Mouse (Mus musculus) stomach, embryonic 16.5 days (tissue): ENCODE measurements around the gene Gm21119. TPM values are rescaled to one million over a fixed set of nuclear protein-coding genes. Genes with fewer than 3 reads are reported as not detected.
A peak's percentile ranks its signal among the peaks of the same experiment; 100 is the strongest.
"Not testable (repeated sequence)": the region's sequence is repeated elsewhere in the genome, so short reads cannot be mapped to it uniquely, and the experiment has no call there.

Experiments
- ATAC-seq: fragments of 200-750 bp; cut with Nextera tagmentation; 2 replicates; pipeline ENCODE4 v1.8.0; 2017; ENCODE audit warnings: moderate number of reproducible peaks, moderate TSS enrichment; ENCODE audit not compliant: insufficient read depth, low FRiP score
- H3K27ac ChIP-seq: fragments of 300-500 bp; sonication (generic); 2 replicates; pipeline ENCODE4 v1.5.1; 2014; ENCODE audit warnings: low read length
- H3K27me3 ChIP-seq: fragments of 300-500 bp; sonication (generic); 2 replicates; pipeline ENCODE4 v1.6.1; 2014; ENCODE audit warnings: low read length, control low read depth, mixed read lengths; ENCODE audit not compliant: control insufficient read depth, insufficient read depth
- H3K36me3 ChIP-seq: fragments of 300-500 bp; sonication (generic); 2 replicates; pipeline ENCODE4 v1.6.1; 2014; ENCODE audit warnings: low read length; ENCODE audit not compliant: control insufficient read depth, insufficient read depth
- H3K4me1 ChIP-seq: fragments of 300-500 bp; sonication (generic); 2 replicates; pipeline ENCODE4 v1.6.1; 2014; ENCODE audit warnings: low read length, control low read depth, mixed read lengths; ENCODE audit not compliant: control insufficient read depth, insufficient read depth
- H3K4me2 ChIP-seq: fragments of 300-500 bp; sonication (generic); 2 replicates; pipeline ENCODE4 v1.6.1; 2014; ENCODE audit warnings: low read depth, low read length, mixed read lengths
- H3K4me3 ChIP-seq: fragments of 300-500 bp; sonication (generic); replicated peaks from 2 replicates; pipeline ENCODE4 v1.5.1; 2014; ENCODE audit warnings: mild to moderate bottlenecking, low read length
- H3K9ac ChIP-seq: fragments of 300-500 bp; sonication (generic); 2 replicates; pipeline ENCODE4 v1.6.1; 2014; ENCODE audit warnings: low read length
- H3K9me3 ChIP-seq: fragments of 300-500 bp; sonication (generic); replicated peaks from 2 replicates; pipeline ENCODE4 v1.6.1; 2016; ENCODE audit warnings: low read length, control low read depth; ENCODE audit not compliant: control insufficient read depth
- WGBS: fragments of 180-500 bp; shearing (Covaris S2); extraction: QIAGEN DNeasy Blood & Tissue Kit; methylation state at CpG from one replicate; pipeline ENCODE4 v1.1.7; 2014; 5-methylcytosine and 5-hydroxymethylcytosine counted together
- polyA plus RNA-seq: library from polyadenylated mRNA; unstranded; fragments of >200 nt; fragmentation: Nextera tagmentation; extraction: Ambion mirVana; gene quantifications from 2 replicates; pipeline ENCODE4 v1.2.1, GENCODE M21; 2015

Gene Gm21119
- not detected in 2 replicates for polyA plus RNA-seq

DNA sequence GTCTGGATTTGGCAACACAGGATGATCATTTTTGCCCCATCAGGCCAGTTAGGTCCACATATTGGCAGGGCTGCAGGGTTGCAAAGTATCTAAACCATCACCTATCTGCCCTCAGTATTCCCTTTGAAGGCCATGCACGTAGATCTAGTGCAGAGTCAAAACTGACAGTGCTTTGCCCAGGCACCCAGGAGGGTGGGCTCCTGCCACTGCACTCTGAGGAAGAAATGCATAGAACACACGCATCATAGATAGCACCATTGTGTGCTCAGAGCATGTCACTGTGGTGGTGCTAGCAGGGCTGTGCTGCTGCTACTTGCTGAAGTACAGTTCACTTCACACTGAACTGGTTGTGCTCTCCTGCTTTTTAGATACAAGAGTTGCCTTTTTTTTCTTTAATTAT lies at the start of gene Gm21119:
Gene Gm21119 (plus strand): TSS at position 301 of the 400 bp plus-strand sequence.
- H3K9me3 ChIP-seq, H3K27ac ChIP-seq, H3K4me2 ChIP-seq, H3K4me3 ChIP-seq, ATAC-seq, H3K36me3 ChIP-seq, H3K4me1 ChIP-seq, H3K27me3 ChIP-seq, H3K9ac ChIP-seq: not testable (repeated sequence)
- WGBS, result no CpG with 5 or more reads among the region's 2 CpGs

DNA sequence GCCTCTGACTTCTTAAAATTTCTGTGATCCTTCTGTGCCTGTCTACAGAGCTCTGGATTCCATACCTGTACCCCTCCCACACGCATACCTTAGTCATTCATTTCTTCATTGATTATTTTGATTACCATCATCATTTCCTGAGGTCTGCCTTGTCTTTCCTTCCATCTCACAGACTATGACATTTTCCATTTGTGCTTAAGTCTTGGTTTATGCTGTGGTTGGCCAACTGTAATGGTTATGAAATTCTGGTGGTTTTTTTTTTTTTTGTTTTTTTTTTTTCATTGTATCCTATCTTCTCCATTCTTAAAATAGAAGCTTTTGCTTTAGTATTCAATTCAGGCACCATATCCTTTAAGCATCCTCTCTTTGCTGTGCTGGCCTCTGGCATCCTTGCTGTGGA lies 48.0 kb upstream of the Gm21119 start:
- H3K36me3 ChIP-seq, H3K27me3 ChIP-seq, H3K9ac ChIP-seq, H3K27ac ChIP-seq, H3K4me2 ChIP-seq, ATAC-seq, H3K9me3 ChIP-seq, H3K4me1 ChIP-seq, H3K4me3 ChIP-seq: not testable (repeated sequence)
- no CpG with 5 or more reads among the region's 1 CpGs for WGBS

DNA sequence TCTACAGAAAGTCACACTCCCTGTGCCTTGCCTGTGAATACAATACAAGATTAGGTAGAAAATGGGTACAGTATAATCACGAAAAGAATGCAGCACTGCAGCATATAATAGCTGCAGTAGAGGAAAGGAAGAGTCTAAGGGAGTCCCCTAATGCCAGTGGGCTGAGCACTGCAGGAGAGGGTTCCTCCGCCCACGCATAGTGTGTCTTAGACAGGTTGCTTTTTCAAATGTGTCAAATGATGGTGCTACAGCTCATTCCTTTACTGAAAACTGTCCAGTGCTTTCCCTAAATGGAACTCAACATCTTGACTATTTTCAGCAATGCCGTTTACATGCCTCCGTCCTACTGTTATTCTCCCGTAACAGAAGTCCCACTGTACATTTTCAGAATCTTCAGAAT lies 33.6 kb upstream of the Gm21119 start:
- 87% methylated on average over 3 of the region's 6 CpGs for WGBS
- not testable (repeated sequence) for H3K4me3 ChIP-seq, H3K9me3 ChIP-seq, H3K4me1 ChIP-seq, ATAC-seq, H3K4me2 ChIP-seq, H3K9ac ChIP-seq, H3K27ac ChIP-seq, H3K36me3 ChIP-seq, H3K27me3 ChIP-seq

DNA sequence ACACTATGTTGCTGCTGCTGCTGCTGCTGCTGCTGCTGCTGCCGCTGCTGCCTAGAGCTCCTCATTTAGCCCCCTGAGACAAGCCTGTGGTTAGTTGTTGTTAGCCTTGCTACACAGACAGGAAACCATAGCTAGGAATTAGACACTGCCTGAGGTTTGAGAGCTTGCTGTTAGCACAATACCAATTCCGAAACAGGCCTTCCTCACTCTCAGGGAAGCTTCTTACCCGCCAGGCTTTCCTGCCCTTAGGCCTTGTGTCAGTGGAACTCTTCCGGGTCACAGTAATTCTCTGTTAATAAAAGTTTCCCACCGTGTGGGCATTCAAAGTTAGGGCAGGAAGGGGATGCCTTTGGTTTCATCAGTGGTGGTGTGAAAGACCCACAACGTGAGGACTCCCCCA lies 31.9 kb upstream of the Gm21119 start:
- H3K4me3 ChIP-seq, H3K27ac ChIP-seq, H3K4me2 ChIP-seq, H3K4me1 ChIP-seq, H3K9me3 ChIP-seq, H3K9ac ChIP-seq, H3K36me3 ChIP-seq, ATAC-seq, H3K27me3 ChIP-seq: not testable (repeated sequence)
- WGBS, result 77% methylated on average over 3 of the region's 6 CpGs

DNA sequence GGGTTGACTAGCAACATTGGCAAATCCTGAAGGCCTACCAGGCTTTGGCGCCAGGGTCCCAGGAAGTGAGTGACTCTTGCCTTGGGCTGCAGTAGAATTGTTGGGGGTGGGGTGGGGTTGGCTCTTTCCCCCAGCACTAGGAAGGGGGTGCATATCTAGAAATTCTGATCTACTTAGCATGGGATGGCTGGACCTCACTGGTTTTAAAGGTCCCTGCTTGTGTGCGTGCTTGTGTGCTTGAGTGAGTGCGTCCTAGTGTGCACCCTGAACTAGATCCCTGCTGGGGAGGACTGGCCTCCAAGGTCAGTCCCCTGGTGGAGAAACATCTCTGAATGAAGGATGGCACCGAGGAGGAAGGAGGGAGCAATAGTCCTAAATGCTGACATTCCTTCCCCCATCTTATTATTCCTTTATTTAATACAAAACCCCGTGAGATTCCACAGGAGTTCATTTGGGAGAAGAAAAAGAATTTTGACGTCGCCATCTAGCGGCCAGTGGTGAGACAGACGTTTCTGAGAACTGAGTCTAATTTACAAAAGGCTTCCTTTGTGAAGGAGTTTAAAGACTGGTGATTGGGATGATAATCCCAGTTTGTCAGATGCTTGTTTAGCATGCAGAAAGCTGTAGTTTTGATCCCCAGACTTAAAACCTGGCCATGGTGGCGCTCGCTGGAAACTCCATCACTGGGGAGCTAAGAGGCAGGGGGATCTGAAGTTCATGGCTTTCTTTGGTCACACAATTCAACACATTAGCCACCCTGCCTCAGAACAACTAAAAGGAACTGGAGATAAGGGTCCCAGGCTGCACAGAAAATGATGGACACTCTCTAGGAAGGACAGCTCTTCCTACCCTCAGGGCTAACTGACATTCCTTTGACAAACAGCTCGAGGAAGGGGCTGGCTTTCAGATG lies 26.2 kb upstream of the Gm21119 start:
- not testable (repeated sequence) for H3K4me1 ChIP-seq, H3K27me3 ChIP-seq, H3K9me3 ChIP-seq, H3K9ac ChIP-seq, H3K4me3 ChIP-seq, H3K36me3 ChIP-seq, H3K4me2 ChIP-seq, H3K27ac ChIP-seq
- WGBS, result 31% methylated on average over 4 of the region's 12 CpGs
- peak; percentile 64 for ATAC-seq

DNA sequence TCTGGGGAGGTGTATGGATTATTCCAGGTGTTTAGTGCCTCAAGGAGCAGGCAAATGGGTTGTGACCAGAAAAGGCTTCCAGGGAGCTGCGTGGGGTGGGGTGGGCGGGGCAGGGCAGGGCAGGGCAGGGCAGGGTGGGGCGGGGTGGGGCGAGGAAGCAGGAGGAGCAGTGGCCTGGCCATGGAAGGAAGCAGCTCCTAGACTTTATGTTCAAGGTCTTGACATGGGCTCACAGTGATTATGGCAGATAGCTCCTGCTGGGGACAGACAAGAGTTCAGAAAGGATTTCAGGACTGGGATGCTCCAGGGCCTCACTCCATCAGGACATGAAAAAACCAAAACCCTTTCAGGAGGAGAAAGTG lies 25.6 kb upstream of the Gm21119 start:
- 88% methylated on average over 1 of the region's 4 CpGs for WGBS
- ATAC-seq, result peak; percentile 72

DNA sequence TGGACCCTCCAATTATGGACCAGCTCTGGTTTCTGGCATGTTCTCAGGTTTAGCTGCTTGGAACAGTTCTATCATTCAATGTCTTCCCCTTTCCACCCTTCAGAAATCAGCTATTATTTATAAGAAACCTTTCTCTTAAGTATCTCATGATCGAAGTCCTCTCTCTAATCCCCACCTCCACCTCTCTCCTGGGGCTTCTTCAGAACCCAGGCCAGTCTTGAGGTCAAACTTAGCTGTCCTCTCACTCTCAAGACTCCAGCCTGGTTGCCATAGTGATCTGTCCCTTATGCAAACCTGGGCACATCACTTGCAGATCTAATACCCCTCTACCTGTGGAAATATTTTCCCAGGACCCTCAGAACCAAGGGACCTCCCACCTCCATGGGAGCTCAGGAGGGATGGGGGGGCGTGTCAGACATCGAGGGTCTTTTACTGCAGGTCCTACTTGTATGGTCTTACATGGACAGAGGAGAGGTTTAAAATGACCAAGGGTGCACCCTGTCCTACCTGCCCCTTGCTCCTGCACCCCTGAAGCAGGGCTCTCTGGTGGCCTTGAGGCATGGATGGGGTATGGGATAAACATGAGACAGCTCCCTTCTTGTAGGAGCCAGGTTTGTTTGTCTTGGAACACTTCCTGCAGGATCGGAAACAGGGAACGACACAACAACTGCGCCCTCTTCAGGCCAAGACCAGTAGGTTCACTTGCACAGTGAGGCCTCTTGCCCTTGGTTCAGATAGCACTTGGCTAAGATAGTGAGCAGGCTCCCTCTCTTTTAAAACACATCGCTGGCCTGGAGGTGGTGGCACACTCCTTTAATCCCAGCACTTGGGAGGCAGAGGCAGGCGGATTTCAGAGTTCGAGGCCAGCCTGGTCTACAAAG lies 24.4 kb upstream of the Gm21119 start:
- ATAC-seq, H3K27me3 ChIP-seq: not testable (repeated sequence)

More for the DNA sequence above, 25.6 kb upstream of the Gm21119 start:
- H3K4me1 ChIP-seq, H3K4me2 ChIP-seq, H3K9me3 ChIP-seq, H3K27ac ChIP-seq, H3K36me3 ChIP-seq, H3K4me3 ChIP-seq, H3K9ac ChIP-seq, H3K27me3 ChIP-seq: not testable (repeated sequence)

DNA sequence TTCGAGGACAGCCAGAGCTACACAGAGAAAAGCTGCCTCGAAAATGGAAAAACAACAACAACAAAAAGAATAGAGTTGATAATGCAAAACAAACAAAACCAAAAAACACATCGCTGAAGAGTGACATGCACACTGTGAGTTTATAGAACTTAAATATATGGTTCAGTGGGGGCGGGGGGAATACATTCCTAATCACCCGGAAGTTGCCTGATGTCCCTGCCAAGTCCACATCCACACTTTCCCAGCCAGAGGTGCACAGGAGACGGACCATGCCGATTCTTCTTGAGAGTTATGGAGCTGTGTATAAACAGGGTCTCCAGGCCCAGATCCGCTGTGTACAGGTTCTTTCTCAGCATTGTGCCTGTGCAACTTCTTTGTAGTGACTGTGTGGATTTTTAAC lies 23.7 kb upstream of the Gm21119 start:
- WGBS, result 74% methylated on average over 4 of the region's 8 CpGs

More for the DNA sequence above, 24.4 kb upstream of the Gm21119 start:
- H3K4me3 ChIP-seq, H3K9ac ChIP-seq, H3K4me2 ChIP-seq, H3K9me3 ChIP-seq, H3K36me3 ChIP-seq, H3K4me1 ChIP-seq, H3K27ac ChIP-seq: not testable (repeated sequence)
- 85% methylated on average over 3 of the region's 9 CpGs for WGBS

DNA sequence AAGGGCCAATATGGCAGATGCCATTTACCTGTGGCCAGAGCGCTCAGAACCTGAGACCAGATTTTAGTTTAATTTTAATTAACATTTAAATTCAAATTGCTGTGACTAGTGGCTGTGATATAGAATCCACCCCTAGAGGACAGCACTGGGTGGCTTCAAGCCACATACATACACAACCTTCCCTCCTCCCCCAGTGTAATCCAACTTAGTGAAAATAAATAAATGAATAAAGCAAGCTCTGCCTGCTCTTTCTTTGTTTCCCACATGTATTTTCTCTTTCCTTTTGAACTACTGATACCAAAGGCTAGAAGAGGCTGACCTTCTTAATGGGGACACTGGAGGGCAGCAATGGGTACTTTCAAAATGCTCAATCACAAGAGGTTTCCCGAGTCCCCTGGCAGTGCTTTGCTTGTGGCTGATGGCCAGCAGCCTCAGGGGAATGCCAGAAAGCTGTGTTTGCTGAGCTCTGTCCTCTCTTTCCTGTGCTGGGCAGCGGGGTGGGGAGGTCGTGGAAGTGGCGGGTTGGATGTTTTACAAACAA lies 21.9 kb upstream of the Gm21119 start:
- not testable (repeated sequence) for H3K27ac ChIP-seq

More for the DNA sequence above, 23.7 kb upstream of the Gm21119 start:
- not testable (repeated sequence) for H3K9me3 ChIP-seq, H3K27ac ChIP-seq, H3K4me3 ChIP-seq, H3K9ac ChIP-seq, H3K4me1 ChIP-seq, H3K4me2 ChIP-seq, H3K27me3 ChIP-seq, ATAC-seq, H3K36me3 ChIP-seq

More for the DNA sequence above, 21.9 kb upstream of the Gm21119 start:
- not testable (repeated sequence) for H3K27me3 ChIP-seq, H3K9me3 ChIP-seq, H3K4me3 ChIP-seq, ATAC-seq, H3K4me1 ChIP-seq, H3K9ac ChIP-seq, H3K4me2 ChIP-seq, H3K36me3 ChIP-seq
- WGBS, result 36% methylated on average over 1 of the region's 5 CpGs
